Mouse (Mus musculus) kidney, postnatal 4 days (tissue): Measurements from ENCODE around the gene Rsf1.

Source experiments
- DNase-seq, 2 experiments: peaks; one replicate each; pipeline ENCODE4 v3.0.0; 2021; ENCODE audit warnings: mixed read lengths in 2 of 2

Rsf1 gene

DNA sequence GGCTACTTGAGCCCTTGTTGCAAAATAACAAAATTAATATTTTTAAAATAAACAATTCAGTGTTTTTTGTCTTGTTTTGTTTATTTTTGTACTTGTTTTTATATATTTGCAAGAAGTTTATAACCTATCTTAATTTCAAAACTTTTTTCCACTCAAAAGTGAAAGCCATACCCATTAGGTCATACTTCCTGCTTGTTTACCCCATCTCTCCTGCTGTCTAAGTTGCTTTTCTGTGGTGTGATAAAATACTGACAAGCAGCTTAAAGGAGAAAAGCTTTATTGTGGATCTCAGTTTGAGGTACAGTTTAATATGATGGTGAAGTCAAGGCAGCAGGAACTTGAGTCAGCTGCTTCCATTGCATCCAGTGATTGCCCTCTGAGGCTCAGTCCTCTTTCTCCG is 53.2 kb downstream of the Rsf1 start:
- DNase-seq = no peak

DNA sequence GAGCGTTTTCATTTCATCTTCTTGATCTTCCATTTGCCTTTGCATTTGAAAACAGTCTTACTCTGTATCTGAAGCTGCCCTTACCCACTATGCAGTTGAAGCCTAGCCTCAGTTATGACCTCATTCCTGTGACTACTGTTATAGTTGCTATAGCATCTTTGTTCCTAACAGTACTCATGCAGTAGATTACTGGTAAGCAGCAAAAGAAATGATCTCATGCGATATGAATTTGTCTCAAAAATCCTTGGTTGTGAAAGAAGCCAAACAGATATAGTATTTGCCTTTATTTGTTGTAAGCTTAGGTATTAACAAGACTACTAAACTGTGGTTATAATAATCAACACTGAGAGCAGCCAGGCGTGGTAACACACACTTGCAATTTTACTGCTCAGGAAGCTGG is 65.4 kb downstream of the Rsf1 start:
- DNase-seq = no peak

DNA sequence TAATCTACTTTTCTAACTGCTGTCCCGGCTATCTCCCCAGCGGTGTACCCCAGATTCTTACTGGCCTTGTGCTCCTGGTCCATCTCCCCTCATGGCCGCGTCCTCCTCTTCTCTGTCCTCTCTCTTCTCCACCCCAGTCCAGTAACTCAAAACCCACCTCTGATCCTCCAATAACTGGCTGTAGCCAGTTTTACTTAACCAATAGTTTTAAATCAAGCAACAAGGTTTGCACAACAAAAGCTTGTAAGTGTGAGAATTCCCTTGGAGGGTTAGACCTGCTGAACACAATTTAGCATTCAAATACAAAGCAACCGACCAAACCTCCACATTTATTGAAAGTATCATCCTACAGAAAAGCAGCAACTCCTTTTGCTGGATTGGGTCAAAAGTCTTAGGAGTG is 68.0 kb downstream of the Rsf1 start:
- no peak for DNase-seq

DNA sequence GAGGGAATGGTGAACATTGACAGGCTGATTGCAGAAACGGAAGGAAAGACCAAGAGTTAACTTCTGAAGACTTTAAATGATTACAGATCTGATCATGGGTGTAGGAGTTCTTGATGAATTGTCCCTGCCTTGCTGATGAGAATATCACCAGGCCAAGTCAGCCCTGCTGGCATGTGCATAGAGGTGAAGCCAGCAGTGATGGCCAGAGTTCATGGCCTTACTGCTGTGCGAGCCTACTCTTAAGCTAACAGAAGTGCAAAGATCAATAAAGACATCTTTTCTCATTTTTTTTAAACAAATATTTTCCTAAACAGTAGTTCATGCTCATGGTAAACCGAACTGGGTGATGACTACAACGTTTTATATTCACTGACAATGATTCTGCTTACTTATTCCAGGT is 71.0 kb downstream of the Rsf1 start:
- no peak for DNase-seq

DNA sequence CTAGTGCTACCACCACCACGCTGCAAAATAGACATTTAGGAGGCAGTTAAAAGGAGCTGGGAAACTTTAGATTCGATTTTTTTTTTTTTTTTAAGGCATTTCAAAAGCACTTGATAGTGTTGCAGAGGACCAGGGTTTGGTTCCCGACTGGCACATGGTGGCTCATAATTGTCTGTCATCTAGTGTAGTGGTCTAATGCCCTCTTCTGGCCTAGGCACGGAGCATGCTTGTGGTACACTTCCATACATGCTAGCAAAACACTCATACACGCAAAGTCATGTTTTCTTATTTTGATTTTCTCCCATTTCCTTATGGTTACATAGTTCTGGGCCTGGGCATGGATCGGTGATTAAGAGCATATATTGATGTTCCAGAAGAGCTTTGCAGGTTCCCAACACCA is 76.5 kb downstream of the Rsf1 start:
- DNase-seq = no peak

DNA sequence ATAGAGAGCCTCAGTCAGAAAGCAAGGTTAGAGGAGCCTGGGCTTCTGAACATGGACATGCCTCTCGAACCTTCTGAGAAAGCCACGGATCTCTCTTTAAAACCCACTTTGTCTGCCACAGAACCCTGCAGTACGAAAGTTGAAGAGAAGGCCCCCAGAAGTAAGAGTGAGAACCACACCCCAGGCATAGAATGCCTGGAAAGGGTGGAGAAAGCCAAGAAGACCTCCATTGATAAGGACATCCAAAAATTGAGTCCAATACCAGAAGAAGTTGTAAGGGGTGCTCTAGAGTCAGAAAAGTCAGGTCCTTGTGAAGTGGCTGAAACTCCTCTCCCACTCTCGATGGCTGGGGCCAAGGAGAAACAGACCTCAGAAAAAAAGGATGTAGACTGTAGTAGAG is 81.9 kb downstream of the Rsf1 start:
- no peak for DNase-seq

DNA sequence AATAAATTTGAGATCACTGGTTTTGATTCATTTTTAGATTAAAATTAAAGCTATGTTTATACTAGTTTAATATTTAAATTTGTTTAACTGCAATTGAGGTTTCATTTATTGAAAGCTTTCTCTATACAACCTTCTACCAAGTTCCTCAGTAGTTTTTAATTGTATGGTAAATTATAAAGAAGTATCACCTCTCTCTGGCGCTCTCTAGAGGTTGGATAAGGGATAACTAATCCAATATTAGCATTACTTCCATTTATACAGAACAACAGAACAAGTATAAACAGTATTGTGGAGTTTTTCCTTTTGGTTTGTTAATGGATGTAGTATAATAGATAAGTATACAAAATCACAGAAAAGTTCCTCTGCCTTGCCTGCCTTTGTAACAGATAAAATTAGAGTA is 99.5 kb downstream of the Rsf1 start:
- no peak for DNase-seq

DNA sequence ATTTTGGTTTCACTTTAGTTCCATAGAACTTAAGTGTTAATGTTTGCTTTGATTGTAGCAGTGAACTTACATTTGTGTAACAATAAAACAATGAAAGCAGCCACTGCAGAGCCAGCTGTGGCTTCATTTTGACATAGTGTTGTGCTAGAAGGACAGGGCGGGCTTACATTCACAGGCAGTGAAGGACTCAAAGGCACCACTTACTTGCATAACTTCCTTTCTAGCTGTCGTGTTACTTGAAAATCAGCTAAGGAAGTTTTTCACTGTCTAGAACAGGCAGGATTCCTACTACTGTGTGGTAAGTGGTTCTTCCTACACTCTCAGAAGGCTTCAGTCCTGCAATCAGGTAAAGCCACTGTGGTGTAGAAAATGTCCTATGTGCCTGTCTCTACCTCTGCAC is 108.1 kb downstream of the Rsf1 start:
- DNase-seq = no peak

DNA sequence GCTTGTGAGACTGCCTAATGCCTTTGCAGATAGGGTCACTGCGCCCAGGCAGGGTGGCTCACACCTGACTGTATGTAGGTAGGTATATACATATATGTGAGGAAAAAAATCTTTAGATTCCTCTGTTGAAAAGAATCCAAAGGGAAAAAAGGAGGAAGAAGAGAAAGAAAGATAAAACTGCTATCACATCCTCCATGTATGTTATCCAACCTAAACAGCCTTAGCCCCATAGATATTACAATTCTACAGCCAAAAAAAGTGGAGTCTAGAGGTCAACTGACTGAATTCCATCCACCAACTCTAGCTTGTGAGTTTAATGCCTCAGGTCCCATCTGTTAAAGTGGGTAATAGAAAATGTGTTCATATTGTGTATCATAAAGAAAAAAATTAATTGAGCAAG is 115.8 kb downstream of the Rsf1 start:
- no peak for DNase-seq

DNA sequence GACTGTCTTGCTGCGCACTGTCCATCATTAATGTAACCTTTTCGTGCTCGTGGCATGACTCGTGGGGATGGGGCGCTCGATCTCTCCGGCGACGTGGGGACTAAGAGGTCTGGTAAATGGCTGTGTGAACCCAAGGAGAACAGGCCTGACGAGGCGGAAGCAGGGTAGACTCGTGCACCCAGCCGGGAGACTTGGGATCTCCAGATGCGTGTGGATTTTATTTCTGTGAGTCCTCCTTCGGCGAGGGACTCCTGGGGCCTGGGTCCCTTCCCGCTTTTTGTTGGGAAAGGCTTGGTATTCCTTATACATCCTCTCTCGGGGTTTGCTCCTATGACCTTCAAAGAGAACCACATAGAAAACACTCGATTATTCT is 116.4 kb downstream of the Rsf1 start:
- DNase-seq = no peak

DNA sequence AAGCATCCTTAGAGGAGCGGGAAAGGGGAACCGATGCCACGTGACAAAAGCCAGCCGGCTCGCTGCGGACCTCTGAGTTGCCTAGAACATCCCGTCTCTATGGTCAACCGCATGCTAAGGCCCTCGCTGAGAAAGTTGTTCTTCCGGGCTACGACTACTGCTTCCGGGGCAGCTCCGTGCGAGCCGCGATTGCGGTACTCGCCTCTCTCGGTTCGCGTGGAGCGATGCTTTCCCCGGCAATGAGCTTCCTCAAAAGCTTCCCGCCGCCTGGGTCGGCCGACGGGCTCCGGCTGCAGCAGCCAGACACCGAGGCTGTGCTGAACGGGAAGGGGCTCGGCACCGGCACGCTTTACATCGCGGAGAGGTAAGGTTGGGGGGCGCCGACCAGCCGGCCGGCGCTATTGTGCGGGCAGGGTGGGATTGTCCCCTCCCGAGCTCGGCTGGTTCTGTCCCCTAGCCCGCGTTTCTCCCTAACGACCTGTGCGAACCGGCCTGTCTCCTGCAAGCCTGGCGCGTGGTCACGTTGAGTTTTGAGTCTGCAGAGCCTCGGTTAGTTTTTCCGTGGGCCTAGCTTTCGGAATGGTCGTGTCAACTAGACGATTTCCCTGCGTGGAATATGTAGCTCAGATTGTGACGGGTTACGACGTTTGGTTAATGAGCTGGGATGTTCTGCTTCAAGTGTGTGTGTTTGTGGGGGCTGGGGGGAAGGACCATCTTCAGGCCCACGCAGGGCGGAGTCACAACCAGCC is 117.0 kb downstream of the Rsf1 start, which contains the start of gene Clns1a:
Gene Clns1a (plus strand): TSS at position 129 of the 749 bp plus-strand sequence.
- DNase-seq = peak; percentile 96 to 97

DNA sequence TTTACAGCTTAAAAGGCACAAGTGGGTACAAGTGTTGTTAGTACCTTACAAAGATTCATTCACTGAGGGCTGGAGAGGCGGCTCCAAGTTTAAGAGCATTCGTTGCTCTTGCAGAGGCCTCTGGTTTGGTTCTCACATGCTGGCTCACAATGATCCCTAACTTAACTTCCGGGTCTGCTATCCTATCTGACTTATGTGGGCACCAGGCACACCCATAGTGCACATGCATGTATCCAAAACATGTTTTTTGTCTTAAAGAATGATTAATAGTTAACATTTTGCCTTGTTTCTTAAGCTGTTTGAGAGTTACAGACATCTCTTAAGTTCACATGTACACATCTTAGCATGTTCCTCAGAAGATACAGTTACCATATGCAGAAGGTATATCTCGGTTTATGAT is 120.5 kb downstream of the Rsf1 start:
- no peak for DNase-seq

DNA sequence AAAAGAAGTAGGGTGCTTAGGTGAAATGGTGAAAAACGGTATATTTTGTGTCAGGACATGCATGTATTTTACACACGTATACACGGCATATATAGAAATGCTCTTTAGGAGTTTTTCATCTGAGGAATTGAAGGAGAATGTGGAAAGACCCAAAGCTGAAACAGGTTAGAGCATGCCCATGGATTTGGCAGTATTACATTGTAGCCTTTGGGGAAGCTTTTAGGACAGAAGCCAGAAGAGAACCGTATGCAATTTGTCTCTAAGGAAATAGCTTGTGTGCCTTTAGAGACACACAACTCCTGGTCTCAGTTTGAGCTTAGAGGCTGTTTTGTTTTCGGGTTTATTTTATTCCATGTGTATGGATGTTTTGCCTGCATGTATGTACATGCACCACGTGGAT is 121.4 kb downstream of the Rsf1 start:
- DNase-seq = no peak

DNA sequence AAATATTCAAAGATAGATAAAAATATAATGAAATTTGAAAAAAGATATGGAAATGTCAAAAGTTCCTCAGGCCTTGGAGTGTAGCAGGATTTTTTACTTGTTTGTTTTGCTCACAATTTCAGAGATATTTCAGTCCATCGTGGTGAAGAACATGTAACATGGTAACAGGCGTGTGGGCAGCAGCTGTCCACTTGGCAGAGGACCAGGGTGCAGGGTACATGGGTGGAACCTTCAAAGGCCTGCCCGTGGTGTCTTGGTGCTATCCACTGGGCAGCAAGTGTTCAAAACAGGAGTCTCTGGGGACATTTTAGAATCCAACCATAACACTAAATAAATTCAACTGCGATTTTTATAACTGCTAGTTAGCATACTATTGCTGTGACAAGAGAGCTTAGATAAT is 127.4 kb downstream of the Rsf1 start:
- DNase-seq = no peak

DNA sequence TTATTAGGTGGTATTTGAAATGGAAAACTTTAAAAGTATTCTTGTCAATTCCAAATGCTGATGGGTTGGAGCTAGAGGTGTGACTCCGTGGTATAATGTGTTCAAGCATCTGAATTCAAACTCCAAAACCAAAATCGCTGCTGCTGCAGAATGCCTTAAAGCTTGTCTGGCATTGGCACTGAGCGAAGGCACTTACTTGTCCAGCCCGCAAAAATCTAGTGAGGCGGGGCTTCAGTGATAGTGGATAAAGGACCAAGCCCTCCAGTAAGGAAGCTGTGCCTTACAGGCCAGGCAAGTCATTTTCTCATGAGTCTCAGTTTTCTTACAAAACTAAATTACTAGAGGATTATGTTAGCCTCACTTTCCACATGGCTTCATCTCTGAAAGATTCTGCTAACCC is 128.1 kb downstream of the Rsf1 start:
- no peak for DNase-seq

DNA sequence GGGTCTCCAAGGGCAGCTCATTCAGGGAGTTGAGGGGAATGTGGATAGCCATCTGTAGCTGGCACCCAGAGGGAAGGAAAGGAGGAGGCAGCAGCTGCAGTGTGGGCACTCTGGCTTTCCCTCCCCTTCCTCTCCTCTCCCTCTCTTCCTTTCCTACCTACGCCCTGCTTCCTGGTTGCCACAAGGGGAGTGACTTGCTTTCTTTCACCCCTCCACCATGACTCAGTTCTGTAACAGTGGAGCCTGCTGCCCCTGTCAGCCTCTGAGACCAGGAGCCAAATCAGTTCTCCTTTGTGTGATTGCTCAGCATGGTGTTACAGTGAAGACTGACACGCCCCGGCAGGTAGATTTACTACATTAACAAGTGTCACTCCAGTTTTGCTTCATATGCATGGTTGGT is 129.5 kb downstream of the Rsf1 start:
- no peak for DNase-seq

DNA sequence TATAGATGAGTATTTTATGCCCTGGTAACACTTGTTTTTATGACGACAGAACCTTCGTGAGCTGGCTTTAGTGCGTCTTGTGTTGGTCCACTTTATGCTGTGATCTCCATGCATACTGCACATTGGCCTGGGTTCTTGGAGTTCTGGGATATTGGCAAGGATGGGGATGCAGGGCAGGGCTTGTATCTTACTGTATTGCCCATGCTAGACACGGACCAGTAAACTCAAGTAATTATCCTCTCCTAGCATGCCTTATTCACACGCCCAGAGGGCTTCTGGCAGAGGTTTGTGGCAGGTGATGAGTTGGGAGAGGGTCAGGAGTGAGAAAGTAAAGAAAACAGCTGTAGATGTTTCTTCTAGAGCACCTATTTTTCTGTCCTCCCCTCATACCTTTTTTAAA is 135.0 kb downstream of the Rsf1 start:
- DNase-seq = no peak

DNA sequence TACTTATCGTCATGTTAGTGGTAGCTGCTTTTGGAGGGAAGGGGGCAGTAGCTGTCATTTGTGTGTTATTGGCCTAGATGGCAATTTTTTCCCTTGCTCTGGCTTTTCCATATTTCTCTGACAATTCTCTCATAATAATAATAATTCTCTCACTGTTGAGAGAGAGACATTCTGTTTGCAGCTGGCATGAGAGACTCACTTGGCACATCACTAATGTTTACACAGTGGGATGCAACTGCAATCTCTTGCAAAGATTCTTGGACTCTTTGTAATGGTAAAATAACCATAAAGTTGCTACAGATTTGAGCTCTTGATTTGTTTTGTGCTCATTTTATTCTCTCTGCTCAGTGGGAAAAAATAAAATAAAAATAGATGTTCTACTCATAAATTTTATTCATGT is 137.6 kb downstream of the Rsf1 start:
- no peak for DNase-seq

DNA sequence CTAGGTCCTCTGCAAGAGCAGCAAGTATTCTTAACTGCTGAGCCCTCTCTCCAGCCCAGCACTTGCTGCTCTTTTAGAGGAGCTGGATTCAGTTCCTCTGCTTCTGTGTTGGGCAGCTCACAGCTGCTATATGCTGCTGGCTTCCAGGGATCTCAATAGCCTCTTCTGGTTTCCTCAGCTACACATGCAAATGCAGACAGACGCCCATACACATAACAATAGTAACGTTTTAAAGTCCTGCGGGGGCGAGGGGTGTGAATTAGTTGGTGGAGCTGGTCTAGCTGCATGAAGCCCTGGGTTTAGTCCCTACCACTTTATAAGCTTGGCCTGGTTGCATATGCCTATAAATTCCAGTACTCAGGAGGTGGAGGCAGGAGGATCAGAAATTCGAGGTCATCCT is 139.4 kb downstream of the Rsf1 start:
- no peak for DNase-seq

DNA sequence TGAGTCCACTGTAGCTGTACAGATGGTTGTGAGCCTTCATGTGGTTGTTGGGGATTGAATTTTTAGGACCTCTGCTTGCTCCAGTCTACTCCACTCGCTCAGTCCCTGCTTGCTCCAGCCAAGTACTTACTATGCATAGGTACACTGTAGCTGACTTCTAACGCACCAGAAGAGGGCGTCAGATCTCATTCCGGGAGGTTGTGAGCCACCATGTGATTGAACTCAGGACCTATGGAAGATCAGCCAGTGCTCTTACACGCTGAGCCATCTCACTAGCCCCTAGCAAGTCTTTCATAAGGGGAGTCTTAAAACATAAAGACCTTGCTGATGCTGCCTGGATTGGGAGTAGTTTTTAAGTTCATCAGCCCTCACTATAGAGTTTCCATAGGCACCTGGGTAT is 140.4 kb downstream of the Rsf1 start:
- no peak for DNase-seq

DNA sequence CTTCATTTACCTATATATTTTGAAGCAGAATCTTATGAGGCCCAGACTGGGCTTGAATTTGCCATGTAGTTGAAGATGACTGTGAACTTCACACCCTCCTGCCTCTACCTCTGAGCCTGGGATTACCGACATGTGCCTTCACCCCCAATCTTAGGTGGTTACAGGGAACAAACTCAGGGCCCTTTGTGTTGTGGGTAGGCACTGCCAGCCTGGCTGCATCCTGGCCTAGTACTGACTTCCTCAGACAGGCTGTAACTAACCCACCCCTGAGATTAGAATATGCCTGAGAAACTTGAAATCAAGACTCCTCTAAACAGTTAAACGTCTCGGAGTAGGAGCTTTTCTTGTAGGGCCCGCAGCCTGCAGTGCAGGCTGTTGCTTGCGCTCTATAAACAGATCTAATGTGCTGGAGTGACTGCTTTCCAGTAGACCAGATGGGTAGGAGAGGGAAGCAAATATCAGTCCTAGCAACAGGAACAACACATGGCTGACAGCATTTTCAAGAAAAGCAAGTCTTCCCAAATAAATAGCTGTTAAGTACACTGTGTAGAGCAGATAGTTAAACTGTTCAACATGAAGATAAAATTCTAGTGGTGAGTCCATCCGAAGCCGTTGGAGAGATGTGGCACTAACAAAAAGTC is 142.7 kb downstream of the Rsf1 start:
- DNase-seq = no peak

DNA sequence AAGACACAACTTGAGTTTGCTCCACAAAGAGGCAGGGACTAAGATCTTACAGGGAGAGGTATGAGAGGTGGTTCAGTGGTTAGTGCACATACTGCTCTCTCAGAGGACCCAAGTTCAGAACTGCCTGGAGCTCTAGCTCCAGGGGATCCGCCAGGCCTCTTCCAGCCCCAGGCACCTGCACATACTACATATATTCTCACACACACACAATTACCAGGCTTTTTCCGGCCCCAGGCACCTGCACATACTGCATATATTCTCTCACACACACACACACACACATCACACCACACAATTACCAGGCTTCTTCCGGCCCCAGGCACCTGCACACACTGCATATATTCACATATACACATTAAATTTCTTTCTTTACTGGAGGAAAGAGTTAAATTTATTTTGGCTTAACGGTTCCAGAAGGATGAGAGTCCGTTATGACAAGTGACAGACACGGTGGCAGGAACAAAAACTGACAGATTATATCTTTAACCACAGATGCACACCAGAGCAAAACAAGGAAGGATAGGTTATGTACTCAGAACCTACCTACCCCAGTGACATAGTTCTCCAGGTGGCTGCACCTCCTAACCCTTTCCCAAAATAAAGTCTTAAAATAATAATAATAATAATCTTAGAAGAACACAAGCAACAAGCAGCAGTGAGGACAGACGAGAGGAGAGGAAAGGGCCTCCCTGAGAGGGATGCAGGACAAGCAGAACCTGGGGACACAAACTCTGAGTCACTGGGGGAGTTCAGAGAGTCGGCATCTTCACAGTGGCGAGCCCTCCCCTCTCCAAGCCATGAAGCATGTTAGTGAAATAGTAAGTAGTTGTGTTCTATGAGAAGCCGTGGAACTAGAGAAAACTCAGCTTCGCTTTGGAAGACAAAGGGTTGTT is 144.2 kb downstream of the Rsf1 start:
- DNase-seq = no peak

DNA sequence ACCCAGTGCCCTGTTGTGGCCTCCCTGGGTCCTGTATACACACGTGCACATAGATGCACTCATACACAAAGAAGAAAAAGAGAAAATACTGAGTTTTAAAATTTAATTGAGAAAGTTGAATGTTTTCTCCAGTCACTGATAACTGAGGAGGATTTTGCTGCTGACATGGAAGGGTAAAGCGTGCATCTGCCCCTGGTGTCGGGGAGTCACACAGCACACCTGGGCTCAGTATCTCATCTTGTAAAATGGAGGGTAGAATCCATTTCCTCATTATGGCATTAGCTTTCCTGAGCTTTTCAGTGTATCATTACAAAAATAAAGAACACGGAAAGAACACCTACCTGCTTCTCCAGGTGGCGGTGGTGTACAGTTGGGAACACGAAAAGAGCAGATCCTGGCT is 145.7 kb downstream of the Rsf1 start:
- DNase-seq = no peak

DNA sequence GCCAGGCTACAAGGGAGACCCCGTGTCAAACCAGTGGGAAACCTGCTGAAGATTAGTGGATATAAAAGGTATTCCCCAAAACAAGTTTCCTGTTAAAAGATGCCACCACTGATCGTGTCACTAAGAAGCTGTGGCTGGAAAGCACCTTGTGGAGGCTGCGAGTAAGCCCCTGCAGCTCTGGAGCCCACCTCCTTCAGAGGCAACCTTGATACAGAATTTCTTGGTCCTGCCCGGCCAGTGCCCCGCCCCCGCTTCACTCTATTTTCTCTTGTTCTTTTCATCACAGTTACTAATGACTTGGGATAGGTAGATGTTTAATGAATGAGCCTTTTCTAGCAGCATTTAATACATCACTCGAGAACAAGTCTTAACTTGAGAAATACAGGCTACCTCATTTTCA is 146.4 kb downstream of the Rsf1 start:
- no peak for DNase-seq
